31 mouse cellular contexts compared by ENCODE assay signal in genomic region chr2:157100319-157100605, GRCm38 (mm10). TPM values are rescaled to one million over a fixed set of nuclear protein-coding genes. Genes with fewer than 3 reads are reported as not detected.
A peak's percentile ranks its signal among the peaks of the same experiment; 100 is the strongest.
DNase-seq lines count a peak whose midpoint lies in the region; ATAC-seq and TF ChIP-seq lines count a peak whose summit lies in the region.
"Had no signal": no experiment of that assay in that cellular context is flagged by ENCODE, and none has a peak within 500 bp of the region (broad histone marks: within the 10 kb centered on the region; RNA-seq: fewer than 3 reads in every experiment).

No protein-coding gene starts in this region.

- no peak for ATAC-seq in forebrain, embryonic 11.5 days (replicated peaks; ENCODE audit: low FRiP score)
- ATAC-seq in heart, postnatal 0 days (ENCODE audit: insufficient read depth, low read depth), result peak; percentile 58; the same call in 1 of the 2 replicates
- ATAC-seq in lung, postnatal 0 days, result peak; percentile 79
- ATAC-seq in monocyte, adult 5-6 weeks (replicated peaks; ENCODE audit: insufficient number of reproducible peaks, low FRiP score, low TSS enrichment, poor library complexity, severe bottlenecking), result no peak
- ATAC-seq: forebrain, postnatal 0 days; intestine, embryonic 15.5 days; liver, embryonic 12.5 days; midbrain, embryonic 13.5 days had no signal

- no peak overlapping the region for H3K27ac ChIP-seq in forebrain, embryonic 11.5 days (ENCODE audit: low read depth, low read length)
- no peak overlapping the region for H3K27ac ChIP-seq in forebrain, embryonic 10.5 days
- no peak overlapping the region for H3K27ac ChIP-seq in heart, postnatal 0 days (ENCODE audit: low read depth)
- peak overlapping the region; percentile 27; the same call in 1 of the 2 replicates for H3K27ac ChIP-seq in lung, postnatal 0 days (ENCODE audit: low read length)
- H3K27ac ChIP-seq: hindbrain, embryonic 15.5 days; intestine, embryonic 15.5 days; limb, embryonic 12.5 days; liver, embryonic 12.5 days; midbrain, embryonic 13.5 days; neural tube, embryonic 15.5 days had no signal

- 94% methylated on average over 12 of the region's 12 CpGs for WGBS in forebrain, embryonic 11.5 days
- WGBS in forebrain, embryonic 10.5 days, result 93% methylated on average over 12 of the region's 12 CpGs
- WGBS in heart, postnatal 0 days, result 53% methylated on average over 12 of the region's 12 CpGs
- WGBS in lung, postnatal 0 days, result 63% methylated on average over 12 of the region's 12 CpGs

- no peaks in the 10 kb centered on the region; the same call in 1 of the 2 replicates for H3K36me3 ChIP-seq in forebrain, embryonic 11.5 days (ENCODE audit: control insufficient read depth, insufficient read depth, low read length)
- H3K36me3 ChIP-seq in forebrain, embryonic 10.5 days (replicated peaks), result peaks cover 83% of the 10 kb centered on the region
- peaks cover 35% of the 10 kb centered on the region for H3K36me3 ChIP-seq in heart, postnatal 0 days (replicated peaks; ENCODE audit: control insufficient read depth, insufficient read depth, low read length)
- H3K36me3 ChIP-seq in lung, postnatal 0 days (ENCODE audit: insufficient read depth, low read length), result peaks cover 24% of the 10 kb centered on the region

- H3K27me3 ChIP-seq in forebrain, embryonic 11.5 days (ENCODE audit: control insufficient read depth, insufficient read depth, low read length), result no peaks in the 10 kb centered on the region
- no peaks in the 10 kb centered on the region for H3K27me3 ChIP-seq in forebrain, embryonic 10.5 days (ENCODE audit: poor library complexity, severe bottlenecking)
- no peaks in the 10 kb centered on the region for H3K27me3 ChIP-seq in heart, postnatal 0 days (ENCODE audit: control insufficient read depth, insufficient read depth, low read length)
- H3K27me3 ChIP-seq in lung, postnatal 0 days (replicated peaks; ENCODE audit: insufficient read depth, low read length), result no peaks in the 10 kb centered on the region
- H3K27me3 ChIP-seq: hindbrain, embryonic 15.5 days; intestine, embryonic 15.5 days; limb, embryonic 12.5 days; liver, embryonic 12.5 days; midbrain, embryonic 13.5 days; neural tube, embryonic 15.5 days had no signal

- H3K4me1 ChIP-seq in forebrain, embryonic 11.5 days (replicated peaks; ENCODE audit: control insufficient read depth, insufficient read depth, low read length), result no peaks in the 10 kb centered on the region
- no peaks in the 10 kb centered on the region for H3K4me1 ChIP-seq in forebrain, embryonic 10.5 days
- no peaks in the 10 kb centered on the region for H3K4me1 ChIP-seq in heart, postnatal 0 days (ENCODE audit: control insufficient read depth, insufficient read depth)
- H3K4me1 ChIP-seq in lung, postnatal 0 days (ENCODE audit: insufficient read depth, low read depth, low read length), result no peaks in the 10 kb centered on the region
- H3K4me1 ChIP-seq: hindbrain, embryonic 15.5 days; intestine, embryonic 15.5 days; limb, embryonic 12.5 days; liver, embryonic 12.5 days; midbrain, embryonic 13.5 days; neural tube, embryonic 15.5 days had no signal

- no peak for TF ChIP-seq CTCF in heart, postnatal 0 days (IDR thresholded peaks at IDR 0.05; ENCODE audit: low read depth)
- no peak for TF ChIP-seq CTCF in lung, postnatal 0 days (IDR thresholded peaks at IDR 0.05)

- no peak overlapping the region for H3K4me2 ChIP-seq in forebrain, embryonic 11.5 days (ENCODE audit: low read depth, low read length, severe bottlenecking)
- no peak overlapping the region for H3K4me2 ChIP-seq in heart, postnatal 0 days (ENCODE audit: low read depth, low read length)
- H3K4me2 ChIP-seq in lung, postnatal 0 days (replicated peaks; ENCODE audit: low read depth, low read length), result no peak overlapping the region
- H3K4me2 ChIP-seq: hindbrain, embryonic 15.5 days; intestine, embryonic 15.5 days; limb, embryonic 12.5 days; liver, embryonic 12.5 days; midbrain, embryonic 13.5 days; neural tube, embryonic 15.5 days had no signal

- TF ChIP-seq EP300 in heart, postnatal 0 days (IDR thresholded peaks at IDR 0.05; ENCODE audit: low read depth), result no peak
- no peak for TF ChIP-seq EP300 in lung, postnatal 0 days (IDR thresholded peaks at IDR 0.05)

- peak; percentile 41 for DNase-seq in forebrain, embryonic 11.5 days (ENCODE audit: low spot score)
- DNase-seq in forebrain, embryonic 10.5 days (ENCODE audit: extremely low spot score, low spot score), result no peak
- DNase-seq in heart, postnatal 0 days (ENCODE audit: low spot score), result no peak
- DNase-seq in heart, postnatal 10 days, result no peak
- DNase-seq in lung, postnatal 0 days (ENCODE audit: low spot score), result peak; percentile 65
- DNase-seq in lung, postnatal 10 days, result no peak
- no peak for DNase-seq in left cerebral cortex, adult 11 months (ENCODE audit: low spot score)
- DNase-seq: adrenal gland, postnatal 10 days; cerebellum, adult 11-12 months; cerebellum, postnatal 14 days; embryo, embryonic 11 days; forebrain, postnatal 0 days; heart, postnatal 4 days; right cerebral cortex, postnatal 25 days; thymus, postnatal 36 days had no signal

- H3K4me3 ChIP-seq in forebrain, embryonic 11.5 days (ENCODE audit: low read depth, low read length), result no peak overlapping the region
- no peak overlapping the region for H3K4me3 ChIP-seq in forebrain, embryonic 10.5 days
- no peak overlapping the region for H3K4me3 ChIP-seq in heart, postnatal 0 days (ENCODE audit: low read depth, low read length)
- no peak overlapping the region for H3K4me3 ChIP-seq in lung, postnatal 0 days (ENCODE audit: low read depth, low read length)
- H3K4me3 ChIP-seq: hindbrain, embryonic 15.5 days; intestine, embryonic 15.5 days; limb, embryonic 12.5 days; liver, embryonic 12.5 days; midbrain, embryonic 13.5 days; myocyte; neural tube, embryonic 15.5 days had no signal

- no peak overlapping the region for H3K9ac ChIP-seq in forebrain, embryonic 11.5 days (ENCODE audit: low read length)
- H3K9ac ChIP-seq in heart, postnatal 0 days (replicated peaks; ENCODE audit: low read depth, low read length), result no peak overlapping the region
- H3K9ac ChIP-seq in lung, postnatal 0 days (replicated peaks; ENCODE audit: low read depth), result no peak overlapping the region
- H3K9ac ChIP-seq: forebrain, postnatal 0 days; hindbrain, embryonic 15.5 days; intestine, embryonic 15.5 days; limb, embryonic 12.5 days; liver, embryonic 12.5 days; midbrain, embryonic 13.5 days; neural tube, embryonic 15.5 days had no signal

- H3K9me3 ChIP-seq in forebrain, embryonic 11.5 days (ENCODE audit: control insufficient read depth, low read length), result no peaks in the 10 kb centered on the region
- no peaks in the 10 kb centered on the region for H3K9me3 ChIP-seq in forebrain, embryonic 10.5 days
- H3K9me3 ChIP-seq in heart, postnatal 0 days (replicated peaks; ENCODE audit: control insufficient read depth, low read length), result no peaks in the 10 kb centered on the region
- no peaks in the 10 kb centered on the region for H3K9me3 ChIP-seq in lung, postnatal 0 days (ENCODE audit: low read length)
- H3K9me3 ChIP-seq: hindbrain, embryonic 15.5 days; intestine, embryonic 15.5 days; limb, embryonic 12.5 days; liver, embryonic 12.5 days; midbrain, embryonic 13.5 days; neural tube, embryonic 15.5 days had no signal

- intact Hi-C loops in heart, postnatal 10 days (cut with DNase I), result no loop called here

RNA-seq across cellular contexts. Expression of gene Tldc2, which starts 13.4 kb away (rescaled TPM):
- not detected in 2 replicates for polyA plus RNA-seq in forebrain, embryonic 11.5 days (2014; fragmentation: Nextera tagmentation; extraction: Ambion mirVana)
- polyA plus RNA-seq in forebrain, embryonic 10.5 days (2016; fragmentation: Nextera tagmentation; extraction: Ambion mirVana), result not detected in 2 replicates
- not detected in 2 replicates for total RNA-seq in heart, postnatal 0 days (2014; rRNA removed; ENCODE audit: low replicate concordance)
- polyA plus RNA-seq in heart, postnatal 0 days (2015; fragmentation: Nextera tagmentation; extraction: Ambion mirVana), result not detected in 2 replicates
- total RNA-seq in heart, postnatal 10 days (2021), result not detected
- not detected in 2 replicates for polyA plus RNA-seq in lung, postnatal 0 days (2015; fragmentation: Nextera tagmentation; extraction: Ambion mirVana)
- not detected in 3 replicates for total RNA-seq in monocyte, adult 5-6 weeks (2017)
- total RNA-seq: adrenal gland, postnatal 10 days; forebrain, postnatal 0 days; heart, postnatal 4 days; layer of hippocampus, postnatal 10 days; left cerebral cortex, postnatal 10 days; megakaryocyte, adult 5-6 weeks had no signal
- polyA plus RNA-seq: embryonic facial prominence, embryonic 14.5 days; forebrain, postnatal 0 days; gonadal fat pad, adult 2 months; hindbrain, embryonic 15.5 days; intestine, embryonic 15.5 days; limb, embryonic 12.5 days; lung, adult 2 months; midbrain, embryonic 13.5 days; myocyte; neural tube, embryonic 15.5 days; spleen, adult 2 months; stomach, embryonic 14.5 days had no signal

RNA-seq across cellular contexts. Expression of gene Soga1, which starts 21.2 kb away (rescaled TPM):
- polyA plus RNA-seq in forebrain, embryonic 11.5 days (2014; fragmentation: Nextera tagmentation; extraction: Ambion mirVana), result 8.1 and 8.2 TPM in 2 replicates
- polyA plus RNA-seq in forebrain, embryonic 10.5 days (2016; fragmentation: Nextera tagmentation; extraction: Ambion mirVana), result 3.5 and 4.0 TPM in 2 replicates
- total RNA-seq in heart, postnatal 0 days (2014; rRNA removed; ENCODE audit: low replicate concordance), result 21.0 and 48.5 TPM in 2 replicates
- polyA plus RNA-seq in heart, postnatal 0 days (2015; fragmentation: Nextera tagmentation; extraction: Ambion mirVana), result 1.0 and 1.1 TPM in 2 replicates
- total RNA-seq in heart, postnatal 10 days (2021), result 10 to 100 TPM; 33.3 to 34.6 TPM
- polyA plus RNA-seq in lung, postnatal 0 days (2015; fragmentation: Nextera tagmentation; extraction: Ambion mirVana), result 2.5 and 3.1 TPM in 2 replicates
- 0.76 to 1.5 TPM (median 0.78 TPM) in 3 replicates for total RNA-seq in monocyte, adult 5-6 weeks (2017)

RNA-seq across cellular contexts. Expression of gene Samhd1, which starts 34.8 kb away (rescaled TPM):
- polyA plus RNA-seq in forebrain, embryonic 11.5 days (2014; fragmentation: Nextera tagmentation; extraction: Ambion mirVana), result 25.6 and 27.5 TPM in 2 replicates
- 29.4 and 30.4 TPM in 2 replicates for polyA plus RNA-seq in forebrain, embryonic 10.5 days (2016; fragmentation: Nextera tagmentation; extraction: Ambion mirVana)
- total RNA-seq in heart, postnatal 0 days (2014; rRNA removed; ENCODE audit: low replicate concordance), result 9.0 and 22.6 TPM in 2 replicates
- 12.1 and 13.0 TPM in 2 replicates for polyA plus RNA-seq in heart, postnatal 0 days (2015; fragmentation: Nextera tagmentation; extraction: Ambion mirVana)
- 10 to 100 TPM; 20.5 to 25.3 TPM for total RNA-seq in heart, postnatal 10 days (2021)
- polyA plus RNA-seq in lung, postnatal 0 days (2015; fragmentation: Nextera tagmentation; extraction: Ambion mirVana), result 103 and 110 TPM in 2 replicates
- total RNA-seq in monocyte, adult 5-6 weeks (2017), result 1,089 to 1,183 TPM (median 1,123 TPM) in 3 replicates

Comparison
In these comparisons a context has a peak if more than half of its experiments do, and no peak if none do; other contexts are left out.
1. DNase-seq: peak in forebrain, embryonic 11.5 days (single experiment) and lung, postnatal 0 days (single experiment); none in forebrain, embryonic 10.5 days (single experiment), heart, postnatal 0 days (single experiment), heart, postnatal 10 days (0 of 2), lung, postnatal 10 days (single experiment) and left cerebral cortex, adult 11 months (single experiment).
2. ATAC-seq: peak in heart, postnatal 0 days (single experiment) and lung, postnatal 0 days (single experiment); none in forebrain, embryonic 11.5 days (single experiment) and monocyte, adult 5-6 weeks (single experiment).